Mouse (Mus musculus) brain, embryonic 14.5 days (tissue): ENCODE results near the gene Gpr62. TPM values are rescaled to one million over a fixed set of nuclear protein-coding genes. Genes with fewer than 3 reads are reported as not detected.
A peak's percentile ranks its signal among the peaks of the same experiment; 100 is the strongest.

Experiments used
- DNase-seq: peaks from one replicate; pipeline ENCODE4 v3.0.0-alpha.2; 2011; ENCODE audit warnings: low read depth
- CTCF ChIP-seq: fragments of 200-500 bp; IDR thresholded peaks from 2 replicates; pipeline ENCODE4 v1.5.1; 2012; ENCODE audit warnings: inconsistent platforms, mild to moderate bottlenecking, moderate library complexity, borderline replicate concordance; ENCODE audit not compliant: insufficient read depth, insufficient read length; ENCODE audit errors: extremely low read depth
- POLR2A ChIP-seq: fragments of 200-500 bp; IDR thresholded peaks from 2 replicates; pipeline ENCODE4 v1.6.1; 2012; ENCODE audit warnings: mild to moderate bottlenecking, inconsistent platforms, borderline replicate concordance; ENCODE audit not compliant: poor library complexity, insufficient read depth, insufficient read length, severe bottlenecking; ENCODE audit errors: extremely low read depth
- polyA plus RNA-seq: library from polyadenylated mRNA; depleted of rRNA; stranded (reverse); fragments of >200 nt; gene quantifications from 2 replicates; pipeline ENCODE4 v1.2.3, GENCODE M21; 2012

Gene Gpr62
- polyA plus RNA-seq, 1 experiment, result 0.52 TPM

DNA sequence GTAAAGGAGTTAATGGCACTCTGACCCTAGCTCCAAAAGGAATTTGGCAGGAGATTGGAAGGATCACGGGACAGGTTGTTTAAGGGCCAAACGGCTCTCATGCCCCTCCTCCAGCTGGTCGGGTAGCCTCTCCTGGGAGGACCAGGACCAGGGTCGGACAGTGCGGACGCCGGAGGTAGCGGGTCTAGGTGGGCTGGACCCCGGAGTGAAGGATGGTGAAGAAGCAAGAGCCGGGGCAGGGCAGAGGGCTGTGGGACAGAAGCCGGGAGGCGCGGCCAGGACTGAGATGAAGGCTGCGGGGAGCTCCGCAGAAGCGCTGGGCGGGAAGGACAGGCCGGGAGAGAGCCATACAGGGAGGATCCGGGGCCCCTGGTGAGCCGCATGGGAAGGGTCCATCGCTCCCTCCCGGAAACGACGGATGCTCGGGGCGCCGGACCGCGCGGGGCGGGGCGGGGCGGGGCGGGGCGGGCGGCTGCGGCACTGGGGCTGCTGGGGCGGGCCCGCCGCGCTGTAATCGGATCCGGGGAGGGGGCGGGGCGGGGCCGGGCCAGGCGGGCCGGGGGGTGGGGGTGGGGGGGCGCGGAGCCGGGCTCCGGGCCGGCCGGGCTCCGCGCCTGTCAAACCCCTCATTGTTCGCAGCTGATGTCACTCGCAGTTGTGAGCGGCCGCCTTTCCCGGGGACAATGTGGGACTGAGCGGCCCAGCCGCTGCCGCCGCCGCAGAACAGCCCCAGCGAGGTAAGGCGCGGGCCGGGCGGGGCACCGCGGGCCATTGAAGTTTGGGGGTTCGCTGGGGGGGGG, 12.3 kb downstream of the Gpr62 start, which contains the start of gene Pcbp4:
Gene Pcbp4 (plus strand): TSS at position 21 of the 800 bp plus-strand sequence.
- peak; percentile 86 for DNase-seq
- TF ChIP-seq CTCF (no peak), POLR2A (peak; percentile 56)

GRCm38 (mm10) chr9:106452821-106453220, 12.9 kb downstream of the Gpr62 start:
- TF ChIP-seq POLR2A (no peak), CTCF (no peak)
- DNase-seq, result peak; percentile 68

- no peak for DNase-seq
Measured at GRCm38 (mm10) chr9:106452351-106452750, 13.4 kb downstream of the Gpr62 start.

DNA sequence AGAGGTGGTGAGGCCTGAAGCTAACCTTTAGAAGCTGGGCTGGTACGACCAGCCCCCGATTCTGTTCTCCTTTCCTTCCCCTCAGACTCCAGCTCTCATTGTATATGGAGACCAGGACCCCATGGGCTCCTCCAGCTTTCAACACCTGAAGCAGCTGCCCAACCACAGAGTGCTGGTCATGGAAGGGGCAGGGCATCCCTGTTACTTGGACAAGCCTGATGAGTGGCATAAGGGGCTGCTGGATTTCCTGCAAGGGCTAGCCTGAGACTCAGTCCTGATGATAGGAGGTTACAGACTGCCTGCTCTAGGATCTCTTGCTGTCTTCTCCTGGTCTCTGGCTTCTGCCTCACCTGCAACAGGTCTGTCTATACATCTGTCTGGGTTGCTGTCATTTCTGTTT, 13.8 kb downstream of the Gpr62 start:
- no peak for TF ChIP-seq POLR2A
- TF ChIP-seq CTCF, result no peak
- no peak for DNase-seq

More at GRCm38 (mm10) chr9:106452351-106452750, 13.4 kb downstream of the Gpr62 start:
- no peak for TF ChIP-seq POLR2A
- TF ChIP-seq CTCF, result no peak

DNA sequence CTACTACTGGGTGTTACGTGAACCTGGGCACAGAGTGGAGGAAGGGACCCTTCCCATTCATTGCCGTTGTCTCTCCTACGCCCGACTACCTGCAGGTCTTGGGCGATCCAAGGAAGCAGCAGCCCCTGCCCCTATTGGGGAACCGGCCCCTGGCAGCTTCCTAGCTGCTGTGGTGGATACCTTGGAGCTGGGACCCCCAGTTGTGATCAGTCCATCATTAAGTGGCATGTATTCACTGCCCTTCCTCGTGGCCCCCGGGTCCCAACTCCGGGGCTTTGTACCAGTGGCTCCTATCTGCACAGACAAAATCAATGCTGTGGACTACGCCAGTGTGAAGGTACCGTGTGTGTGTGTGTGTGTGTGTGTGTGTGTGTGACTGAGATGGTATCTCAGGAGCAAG, 14.4 kb downstream of the Gpr62 start:
- DNase-seq, result no peak
- TF ChIP-seq CTCF, result no peak
- TF ChIP-seq POLR2A, result no peak

DNA sequence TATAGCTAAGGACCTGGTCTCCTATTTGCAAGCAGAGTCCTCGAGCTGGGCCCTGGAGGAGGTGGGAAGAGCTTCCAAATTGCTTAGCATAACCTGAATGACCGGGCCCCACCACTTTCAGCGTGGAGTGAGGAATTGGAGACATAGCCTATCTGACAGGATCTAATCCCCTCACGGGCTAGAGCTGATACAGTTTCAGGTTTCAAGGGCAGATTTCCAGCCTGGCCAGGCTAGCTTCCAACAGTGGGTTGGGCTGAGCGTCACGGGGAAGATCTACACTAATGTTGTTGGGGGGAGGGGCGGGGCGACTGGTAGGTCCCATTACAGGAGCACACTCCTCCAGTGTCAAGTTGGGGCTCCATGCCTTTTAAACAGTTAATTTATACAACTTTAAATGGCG, 15.1 kb downstream of the Gpr62 start:
- peak; percentile 59 for DNase-seq
- TF ChIP-seq POLR2A (no peak), CTCF (no peak)

DNA sequence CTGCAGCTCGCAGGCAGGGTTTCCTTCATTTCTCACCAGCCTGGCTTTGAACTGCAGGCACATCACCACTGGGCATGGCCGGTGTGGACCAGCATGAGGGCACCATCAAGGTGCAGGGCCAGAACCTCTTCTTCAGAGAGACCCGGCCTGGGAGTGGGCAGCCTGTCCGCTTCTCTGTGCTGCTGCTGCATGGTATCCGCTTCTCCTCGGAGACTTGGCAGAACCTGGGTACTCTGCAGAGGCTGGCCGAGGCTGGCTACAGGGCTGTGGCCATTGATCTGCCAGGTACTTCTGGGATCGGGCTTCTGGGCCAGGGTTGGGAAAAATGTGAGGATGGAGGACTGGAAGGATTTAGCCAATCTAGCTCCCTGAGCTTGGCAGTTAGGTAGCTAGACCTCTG, 15.8 kb downstream of the Gpr62 start:
- DNase-seq, result no peak
- TF ChIP-seq POLR2A (no peak), CTCF (no peak)

- peak; percentile 86 for DNase-seq
- TF ChIP-seq POLR2A (no peak), CTCF (peak; percentile 76)
Measured at GRCm38 (mm10) chr9:106448498-106449031, 17.2 kb downstream of the Gpr62 start.

DNA sequence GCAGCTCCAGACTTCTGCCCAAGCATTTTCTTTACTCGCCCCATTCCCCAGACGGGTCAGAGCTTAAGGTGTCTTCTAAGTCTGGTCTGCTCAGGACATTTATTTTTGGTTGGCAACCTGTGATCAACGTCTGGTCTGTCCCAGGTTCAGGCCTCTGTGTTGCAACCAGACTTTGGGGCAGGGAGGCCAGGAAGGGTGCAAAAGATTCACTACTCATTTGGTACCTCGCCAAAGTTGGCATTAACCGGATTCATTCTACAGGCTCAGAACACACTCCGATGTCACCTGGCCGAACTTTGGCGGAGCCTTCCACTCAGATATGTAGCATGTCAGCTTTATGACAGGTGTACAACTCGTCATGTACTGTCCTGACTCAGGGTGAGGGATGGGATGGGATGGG, 17.8 kb downstream of the Gpr62 start:
- no peak for DNase-seq
- no peak for TF ChIP-seq CTCF
- no peak for TF ChIP-seq POLR2A

GRCm38 (mm10) chr9:106447348-106447747, 18.4 kb downstream of the Gpr62 start, which contains the start of the genes Abhd14b and Abhd14a:
TSS of gene Abhd14b (plus strand) at chr9:106447459.
TSS of gene Abhd14a (minus strand) at chr9:106447678.
- no peak for TF ChIP-seq POLR2A
- peak; percentile 53 for TF ChIP-seq CTCF
- DNase-seq, result peak; percentile 93

- DNase-seq, result no peak
- TF ChIP-seq POLR2A (no peak), CTCF (no peak)
Measured at GRCm38 (mm10) chr9:106444836-106445235, 20.9 kb downstream of the Gpr62 start.
